Mouse (Mus musculus) embryonic facial prominence, embryonic 14.5 days (tissue): ENCODE data around the gene 4930550C14Rik. TPM values are rescaled to one million over a fixed set of nuclear protein-coding genes. Genes with fewer than 3 reads are reported as not detected.

Source experiments
- ATAC-seq: fragments of 200-750 bp; cut with Nextera tagmentation; 2 replicates; pipeline ENCODE4 v1.8.0; 2017; ENCODE audit warnings: low read depth, moderate number of reproducible peaks, moderate TSS enrichment
- DNase-seq: peaks from one replicate; pipeline ENCODE4 v3.0.0-alpha.2; 2015; ENCODE audit warnings: low spot score
- H3K27ac ChIP-seq: fragments of 300-500 bp; sonication (generic); replicated peaks from 2 replicates; pipeline ENCODE4 v1.5.1; 2014; ENCODE audit warnings: low read depth, mild to moderate bottlenecking, low read length, moderate library complexity
- H3K27me3 ChIP-seq: fragments of 300-500 bp; sonication (generic); replicated peaks from 2 replicates; pipeline ENCODE4 v1.6.1; 2014; ENCODE audit warnings: low read length; ENCODE audit not compliant: control insufficient read depth, insufficient read depth
- H3K36me3 ChIP-seq: fragments of 300-500 bp; sonication (generic); 2 replicates; pipeline ENCODE4 v1.6.1; 2014; ENCODE audit warnings: low read length, mixed read lengths; ENCODE audit not compliant: control insufficient read depth, insufficient read depth
- H3K4me1 ChIP-seq: fragments of 300-500 bp; sonication (generic); 2 replicates; pipeline ENCODE4 v1.6.1; 2014; ENCODE audit warnings: antibody characterized with exemption, low read length; ENCODE audit not compliant: control insufficient read depth, insufficient read depth
- H3K4me2 ChIP-seq: fragments of 300-500 bp; sonication (generic); 2 replicates; pipeline ENCODE4 v1.6.1; 2014; ENCODE audit warnings: low read depth, mild to moderate bottlenecking, low read length, moderate library complexity, mixed read lengths
- H3K4me3 ChIP-seq: fragments of 300-500 bp; sonication (generic); 2 replicates; pipeline ENCODE4 v1.5.1; 2014; ENCODE audit warnings: low read depth, mild to moderate bottlenecking, low read length
- H3K9ac ChIP-seq: fragments of 300-500 bp; sonication (generic); 2 replicates; pipeline ENCODE4 v1.6.1; 2014; ENCODE audit warnings: low read depth, mild to moderate bottlenecking, low read length, moderate library complexity, mixed read lengths
- H3K9me3 ChIP-seq: fragments of 300-500 bp; sonication (generic); 2 replicates; pipeline ENCODE4 v1.6.1; 2016; ENCODE audit warnings: low read length; ENCODE audit not compliant: control insufficient read depth
- WGBS: fragments of 180-500 bp; shearing (Covaris S2); extraction: QIAGEN DNeasy Blood & Tissue Kit; methylation state at CpG from one replicate; pipeline ENCODE4 v1.1.7; 2014; 5-methylcytosine and 5-hydroxymethylcytosine counted together
- microRNA-seq: library from miRNA; unstranded; fragments of <30 nt; microRNA quantifications from one replicate; pipeline ENCODE4, GENCODE M21; 2016; ENCODE audit warnings: borderline number of aligned reads
- polyA plus RNA-seq: library from polyadenylated mRNA; unstranded; fragments of >200 nt; fragmentation: Nextera tagmentation; extraction: Ambion mirVana; gene quantifications from 2 replicates; pipeline ENCODE4 v1.2.1, GENCODE M21; 2014

The 4930550C14Rik gene
- polyA plus RNA-seq, 1 experiment from 2014 or later, result 1.3 TPM

DNA sequence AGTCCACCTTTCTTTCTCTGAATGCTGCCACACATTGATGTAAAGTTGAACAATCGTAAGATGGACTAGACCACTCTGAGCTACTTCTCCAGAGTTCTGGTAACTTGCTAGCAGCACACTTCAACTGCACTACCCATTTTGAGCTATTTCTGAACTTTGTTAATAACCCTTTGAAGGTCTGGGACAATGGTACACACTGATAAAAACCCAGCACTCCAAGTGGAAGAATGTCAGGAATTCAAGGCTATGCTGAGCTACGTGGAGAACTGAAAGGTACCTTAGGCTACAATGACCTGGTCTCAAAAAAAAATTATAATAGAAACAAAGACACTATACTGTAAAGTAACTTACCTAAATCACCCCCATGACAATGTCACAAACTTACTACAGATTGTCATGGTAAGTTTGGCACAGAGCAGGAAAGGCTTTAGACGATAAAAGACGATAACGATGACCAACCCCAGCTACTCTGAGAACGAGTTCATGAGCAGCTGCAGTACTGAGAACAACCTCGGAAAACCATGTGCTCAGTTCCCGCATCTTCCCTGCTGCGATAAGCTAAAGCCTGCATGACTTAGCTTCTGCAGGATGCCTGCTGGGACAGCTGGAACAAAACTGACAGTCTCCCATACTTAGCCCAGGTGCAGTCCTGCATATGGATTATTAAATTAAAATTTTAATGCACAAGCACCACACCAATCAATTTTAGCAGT is 70.8 kb downstream of the 4930550C14Rik start:
- Histone ChIP-seq H3K27ac (no peak overlapping the region), H3K9me3 (no peaks in the 10 kb centered on the region), H3K4me1 (no peaks in the 10 kb centered on the region), H3K9ac (no peak overlapping the region), H3K27me3 (no peaks in the 10 kb centered on the region), H3K4me2 (no peak overlapping the region), H3K4me3 (no peak overlapping the region), H3K36me3 (peaks cover 25% of the 10 kb centered on the region; the same call in 1 of the 2 replicates)
- ATAC-seq (no peak), DNase-seq (no peak)
- 85% methylated on average over 9 of the region's 9 CpGs for WGBS

Small RNAs within 50 kb of the gene (microRNA-seq; reads per million reads assigned to microRNA genes)
- gene Mir130c, result not detected

Other genes with a start within 250 kb of the 4930550C14Rik start
- gene Ddx10, start 154.3 kb upstream of the 4930550C14Rik start, polyA plus RNA-seq, result 24.6 and 25.8 TPM in 2 replicates
- 1.4 and 1.7 TPM in 2 replicates for gene Exph5, start 100.7 kb upstream of the 4930550C14Rik start, polyA plus RNA-seq
- 29.8 and 32.2 TPM in 2 replicates for gene Kdelc2, start 18.3 kb upstream of the 4930550C14Rik start, polyA plus RNA-seq
- gene Atm, start 134.4 kb downstream of the 4930550C14Rik start, polyA plus RNA-seq, result 10.9 and 12.8 TPM in 2 replicates
- gene Npat, start 134.7 kb downstream of the 4930550C14Rik start, polyA plus RNA-seq, result 20.6 and 22.6 TPM in 2 replicates
- 184 and 194 TPM in 2 replicates for gene Acat1, start 208.1 kb downstream of the 4930550C14Rik start, polyA plus RNA-seq